ENCODE assay signal across 8 mouse cellular contexts in the genomic region with DNA sequence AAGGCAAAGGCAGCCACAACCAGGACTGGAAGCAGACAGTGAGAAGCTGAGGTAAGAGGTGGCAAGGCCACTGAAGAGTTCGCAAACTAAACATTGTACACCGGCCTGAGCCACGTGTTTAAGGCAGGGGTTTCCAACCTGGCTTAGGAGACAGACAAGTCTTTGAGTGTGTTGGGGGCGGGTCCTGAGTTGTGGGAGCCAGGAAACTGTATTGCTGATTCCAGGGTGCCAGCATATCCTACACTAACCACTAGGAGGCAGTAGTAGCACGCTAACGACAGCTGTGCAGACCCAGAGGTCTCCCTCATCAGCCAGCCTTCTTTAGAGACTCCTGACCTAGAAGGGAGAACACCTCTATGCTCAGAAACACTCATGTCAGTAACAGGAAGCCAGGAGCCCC. TPM values are rescaled to one million over a fixed set of nuclear protein-coding genes. Genes with fewer than 3 reads are reported as not detected.
DNase-seq lines count a peak whose midpoint lies in the region; ATAC-seq and TF ChIP-seq lines count a peak whose summit lies in the region.

No protein-coding gene starts in this region.

- no peak overlapping the region for H3K9ac ChIP-seq in hindbrain, postnatal 0 days (replicated peaks; ENCODE audit: low read length)
- H3K9ac ChIP-seq in hindbrain, embryonic 12.5 days = no peak overlapping the region
- no peak overlapping the region for H3K9ac ChIP-seq in ES-Bruce4 (ENCODE audit: low read depth, poor library complexity, severe bottlenecking)
- no peak overlapping the region for H3K9ac ChIP-seq in liver, embryonic 13.5 days

- no peak for TF ChIP-seq EP300 in ES-Bruce4 (IDR thresholded peaks at IDR 0.05; ENCODE audit: insufficient read depth, low read depth, low read length)

- H3K4me1 ChIP-seq in hindbrain, postnatal 0 days (ENCODE audit: insufficient read depth, low read length) = no peaks in the 10 kb centered on the region
- H3K4me1 ChIP-seq in hindbrain, embryonic 12.5 days = peaks cover 8% of the 10 kb centered on the region; the same call in 1 of the 2 replicates
- H3K4me1 ChIP-seq in ES-Bruce4 (ENCODE audit: control insufficient read depth, insufficient read depth, low read length) = no peaks in the 10 kb centered on the region
- no peaks in the 10 kb centered on the region for H3K4me1 ChIP-seq in cortical plate, adult 2 months (ENCODE audit: control insufficient read depth, insufficient read depth, low read length)
- peaks cover 9% of the 10 kb centered on the region for H3K4me1 ChIP-seq in liver, embryonic 13.5 days (replicated peaks)

- no peaks in the 10 kb centered on the region for H3K36me3 ChIP-seq in hindbrain, postnatal 0 days (ENCODE audit: insufficient read depth, low read length)
- H3K36me3 ChIP-seq in hindbrain, embryonic 12.5 days = no peaks in the 10 kb centered on the region
- no peaks in the 10 kb centered on the region for H3K36me3 ChIP-seq in ES-Bruce4 (ENCODE audit: control insufficient read depth, insufficient read depth, low read length, poor library complexity, severe bottlenecking)
- H3K36me3 ChIP-seq in liver, embryonic 13.5 days = no peaks in the 10 kb centered on the region

- TF ChIP-seq CTCF in hindbrain, postnatal 0 days (IDR thresholded peaks at IDR 0.05; ENCODE audit: low read depth) = peak; percentile 51
- peak; percentile 93 for TF ChIP-seq CTCF in ES-Bruce4 (IDR thresholded peaks at IDR 0.05; ENCODE audit: low read depth, low read length)
- TF ChIP-seq CTCF in cortical plate, adult 2 months (IDR thresholded peaks at IDR 0.05; ENCODE audit: extremely low read depth, insufficient read depth, low read length) = peak; percentile 47

- H3K27me3 ChIP-seq in hindbrain, postnatal 0 days (ENCODE audit: insufficient read depth, low read length) = no peaks in the 10 kb centered on the region
- H3K27me3 ChIP-seq in hindbrain, embryonic 12.5 days = no peaks in the 10 kb centered on the region
- no peaks in the 10 kb centered on the region for H3K27me3 ChIP-seq in ES-Bruce4 (ENCODE audit: control insufficient read depth, insufficient read depth, low read length, poor library complexity, severe bottlenecking)
- peaks cover 14% of the 10 kb centered on the region; the same call in 1 of the 2 replicates for H3K27me3 ChIP-seq in liver, embryonic 13.5 days

- H3K4me2 ChIP-seq in hindbrain, postnatal 0 days (ENCODE audit: low read depth, low read length) = no peak overlapping the region
- H3K4me2 ChIP-seq in hindbrain, embryonic 12.5 days (replicated peaks) = no peak overlapping the region
- H3K4me2 ChIP-seq in liver, embryonic 13.5 days = no peak overlapping the region

- H3K9me3 ChIP-seq in hindbrain, postnatal 0 days (ENCODE audit: low read length) = no peaks in the 10 kb centered on the region
- H3K9me3 ChIP-seq in hindbrain, embryonic 12.5 days (replicated peaks) = no peaks in the 10 kb centered on the region
- H3K9me3 ChIP-seq in ES-Bruce4 (replicated peaks; ENCODE audit: control insufficient read depth, insufficient read depth, low read length, poor library complexity, severe bottlenecking) = no peaks in the 10 kb centered on the region
- no peaks in the 10 kb centered on the region for H3K9me3 ChIP-seq in liver, embryonic 13.5 days (replicated peaks)

- H3K27ac ChIP-seq in hindbrain, postnatal 0 days = no peak overlapping the region
- no peak overlapping the region for H3K27ac ChIP-seq in hindbrain, embryonic 12.5 days
- no peak overlapping the region for H3K27ac ChIP-seq in ES-Bruce4 (ENCODE audit: insufficient read depth, low read length)
- H3K27ac ChIP-seq in cortical plate, adult 2 months (ENCODE audit: insufficient read depth, low read length) = no peak overlapping the region
- no peak overlapping the region for H3K27ac ChIP-seq in liver, embryonic 13.5 days

- no peak overlapping the region for H3K4me3 ChIP-seq in hindbrain, postnatal 0 days (ENCODE audit: low read length)
- no peak overlapping the region for H3K4me3 ChIP-seq in hindbrain, embryonic 12.5 days
- H3K4me3 ChIP-seq in ES-Bruce4 (ENCODE audit: low read depth, low read length) = no peak overlapping the region
- no peak overlapping the region for H3K4me3 ChIP-seq in cortical plate, adult 2 months (ENCODE audit: insufficient read depth, low read length)
- no peak overlapping the region for H3K4me3 ChIP-seq in liver, embryonic 13.5 days (replicated peaks)

- ATAC-seq in hindbrain, postnatal 0 days = no peak
- ATAC-seq in hindbrain, embryonic 12.5 days (ENCODE audit: low FRiP score) = no peak
- no peak for ATAC-seq in liver, embryonic 13.5 days (ENCODE audit: low read depth)

- 21% methylated on average over 6 of the region's 6 CpGs for WGBS in hindbrain, postnatal 0 days
- 15% methylated on average over 6 of the region's 6 CpGs for WGBS in hindbrain, embryonic 12.5 days
- 7% methylated on average over 6 of the region's 6 CpGs for WGBS in liver, embryonic 13.5 days (ENCODE audit: insufficient replicate concordance)

- no peak for DNase-seq in hindbrain, postnatal 0 days (ENCODE audit: low spot score)
- DNase-seq in liver, embryonic 13.5 days = peak; percentile 39
- peak; percentile 41 to 72 for DNase-seq in thymus, postnatal 10 days (ENCODE audit: low spot score in 2 of 2)
- DNase-seq in left cerebral cortex, adult 9 months (ENCODE audit: low spot score in 2 of 2) = no peak
- DNase-seq in layer of hippocampus, postnatal 14 days (ENCODE audit: low spot score in 2 of 2) = no peak

- TF ChIP-seq POLR2A in ES-Bruce4 (IDR thresholded peaks at IDR 0.05; ENCODE audit: insufficient read depth, low read length) = no peak
- no peak for TF ChIP-seq POLR2A in cortical plate, adult 2 months (IDR thresholded peaks at IDR 0.05; ENCODE audit: extremely low read depth, insufficient read depth, low read length)

RNA-seq across cellular contexts. Expression of gene Irgm2, which starts 35.7 kb away (rescaled TPM):
- total RNA-seq in hindbrain, postnatal 0 days (2014; rRNA removed) = 1.2 and 1.8 TPM in 2 replicates
- 0.80 and 1.6 TPM in 2 replicates for polyA plus RNA-seq in hindbrain, postnatal 0 days (2015; fragmentation: Nextera tagmentation; extraction: Ambion mirVana)
- 0.87 and 0.96 TPM in 2 replicates for polyA plus RNA-seq in hindbrain, embryonic 12.5 days (2016; fragmentation: Nextera tagmentation; extraction: Ambion mirVana)
- 5.4 and 5.6 TPM in 2 replicates for polyA plus RNA-seq in ES-Bruce4 (2011; ENCODE audit: insufficient read depth, insufficient read length, low read depth, missing spikeins)
- polyA plus RNA-seq in cortical plate, adult 2 months (2012; rRNA removed) = 4.0 and 5.7 TPM in 2 replicates
- 2.6 and 3.8 TPM in 2 replicates for polyA plus RNA-seq in liver, embryonic 13.5 days (2015; fragmentation: Nextera tagmentation; extraction: Ambion mirVana)
- total RNA-seq in layer of hippocampus, postnatal 14 days (2021) = 1 to 10 TPM; 1.7 to 1.9 TPM

RNA-seq across cellular contexts. Expression of gene Igtp, which starts 35.8 kb away (rescaled TPM):
- 2.7 and 6.3 TPM in 2 replicates for total RNA-seq in hindbrain, postnatal 0 days (2014; rRNA removed)
- 2.1 and 3.0 TPM in 2 replicates for polyA plus RNA-seq in hindbrain, postnatal 0 days (2015; fragmentation: Nextera tagmentation; extraction: Ambion mirVana)
- 1.9 and 2.0 TPM in 2 replicates for polyA plus RNA-seq in hindbrain, embryonic 12.5 days (2016; fragmentation: Nextera tagmentation; extraction: Ambion mirVana)
- polyA plus RNA-seq in ES-Bruce4 (2011; ENCODE audit: insufficient read depth, insufficient read length, low read depth, missing spikeins) = 9.9 and 10.1 TPM in 2 replicates
- polyA plus RNA-seq in cortical plate, adult 2 months (2012; rRNA removed) = 9.0 and 9.6 TPM in 2 replicates
- polyA plus RNA-seq in liver, embryonic 13.5 days (2015; fragmentation: Nextera tagmentation; extraction: Ambion mirVana) = 6.4 and 7.7 TPM in 2 replicates
- 1 to 10 TPM in 1 of 2 experiments, under 1 TPM in 1; 0.97 to 1.3 TPM for total RNA-seq in layer of hippocampus, postnatal 14 days (2021)

RNA-seq across cellular contexts. Expression of gene 4930438A08Rik, which starts 39.4 kb away (rescaled TPM):
- not detected in 2 replicates for total RNA-seq in hindbrain, postnatal 0 days (2014; rRNA removed)
- polyA plus RNA-seq in hindbrain, postnatal 0 days (2015; fragmentation: Nextera tagmentation; extraction: Ambion mirVana) = not detected in 2 replicates
- polyA plus RNA-seq in hindbrain, embryonic 12.5 days (2016; fragmentation: Nextera tagmentation; extraction: Ambion mirVana) = 0.17 TPM in 1 of 2 replicates, not detected in the other
- not detected in 2 replicates for polyA plus RNA-seq in ES-Bruce4 (2011; ENCODE audit: insufficient read depth, insufficient read length, low read depth, missing spikeins)
- polyA plus RNA-seq in cortical plate, adult 2 months (2012; rRNA removed) = not detected in 2 replicates
- 0.21 and 0.36 TPM in 2 replicates for polyA plus RNA-seq in liver, embryonic 13.5 days (2015; fragmentation: Nextera tagmentation; extraction: Ambion mirVana)
- total RNA-seq in layer of hippocampus, postnatal 14 days (2021) = not detected

Comparison
In these comparisons a context has a peak if more than half of its experiments do, and no peak if none do; other contexts are left out.
1. DNase-seq: peak in liver, embryonic 13.5 days (single experiment) and thymus, postnatal 10 days (2 of 2); none in hindbrain, postnatal 0 days (single experiment), left cerebral cortex, adult 9 months (0 of 2) and layer of hippocampus, postnatal 14 days (0 of 2).
2. Peak in every context shown above with its lines, with median percentiles within 50 percentile points of each other: CTCF ChIP-seq.